Mouse (Mus musculus): Measurements from ENCODE around the gene Pakap.
A peak's percentile ranks its signal among the peaks of the same experiment; 100 is the strongest.
"Not testable (repeated sequence)": the region's sequence is repeated elsewhere in the genome, so short reads cannot be mapped to it uniquely, and the experiment has no call there.

Pakap gene

GRCm38 (mm10) chr4:57886066-57886887, 318.3 kb downstream of the Pakap start:
- DNase-seq, result peak in 1 of 2 experiments; percentile 12

- DNase-seq, result no peak
Measured at GRCm38 (mm10) chr4:57886888-57887230, 318.9 kb downstream of the Pakap start.

GRCm38 (mm10) chr4:57888246-57888645, 320.3 kb downstream of the Pakap start:
- no peak for DNase-seq

- not testable (repeated sequence) for DNase-seq
Measured at GRCm38 (mm10) chr4:57888978-57889377, 321.0 kb downstream of the Pakap start.

- no peak for DNase-seq
Measured at GRCm38 (mm10) chr4:57889773-57890172, 321.8 kb downstream of the Pakap start.

- no peak for DNase-seq
Measured at GRCm38 (mm10) chr4:57892001-57892586, 324.1 kb downstream of the Pakap start.

GRCm38 (mm10) chr4:57895140-57895539, 327.2 kb downstream of the Pakap start:
- no peak for DNase-seq

- DNase-seq, result no peak
Measured at GRCm38 (mm10) chr4:57895902-57896301, 327.9 kb downstream of the Pakap start.

GRCm38 (mm10) chr4:57896631-57897030, 328.7 kb downstream of the Pakap start:
- no peak for DNase-seq

- DNase-seq, result peak; percentile 39 to 53
Measured at GRCm38 (mm10) chr4:57901210-57901609, 333.2 kb downstream of the Pakap start.

- DNase-seq, result no peak
Measured at GRCm38 (mm10) chr4:57902619-57903018, 334.6 kb downstream of the Pakap start.

- peak; percentile 61 to 67 for DNase-seq
Measured at GRCm38 (mm10) chr4:57904211-57904610, 336.2 kb downstream of the Pakap start.

GRCm38 (mm10) chr4:57904638-57905037, 336.7 kb downstream of the Pakap start:
- DNase-seq, result no peak

- DNase-seq, result no peak
Measured at GRCm38 (mm10) chr4:57906708-57907107, 338.7 kb downstream of the Pakap start.

GRCm38 (mm10) chr4:57908860-57909259, 340.9 kb downstream of the Pakap start:
- no peak for DNase-seq

- DNase-seq, result no peak
Measured at GRCm38 (mm10) chr4:57913021-57913420, 345.0 kb downstream of the Pakap start.

- peak in 1 of 2 experiments; percentile 8 for DNase-seq
Measured at GRCm38 (mm10) chr4:57914193-57915190, 346.5 kb downstream of the Pakap start.

GRCm38 (mm10) chr4:57915216-57915965, 347.4 kb downstream of the Pakap start:
- peak; percentile 78 to 80 for DNase-seq

GRCm38 (mm10) chr4:57916201-57916661, 348.3 kb downstream of the Pakap start, which contains the start of gene D630039A03Rik:
Gene D630039A03Rik, minus strand, starts transcription at chr4:57916297.
- DNase-seq, result peak; percentile 43 to 47

- no peak for DNase-seq
Measured at GRCm38 (mm10) chr4:57916711-57917110, 348.7 kb downstream of the Pakap start.

GRCm38 (mm10) chr4:57919494-57920423, 351.8 kb downstream of the Pakap start:
- no peak for DNase-seq

All from cerebellum, postnatal 36 days (tissue).